Mouse (Mus musculus) ES-E14 (cell line): Measurements from ENCODE around the gene Slc39a11.

Experiments
- CHD2 ChIP-seq: IDR thresholded peaks from 2 replicates; pipeline ENCODE4 v1.6.1; 2014; ENCODE audit warnings: mild to moderate bottlenecking, low read depth, low read length, inconsistent platforms
- ZC3H11A ChIP-seq: IDR thresholded peaks from 2 replicates; pipeline ENCODE4 v1.6.1; 2012; ENCODE audit warnings: low read depth, mild to moderate bottlenecking, inconsistent platforms, low read length, borderline replicate concordance

- no peak for TF ChIP-seq ZC3H11A
- TF ChIP-seq CHD2: no peak
Measured at GRCm38 (mm10) chr11:113690506-113690905, 40.6 kb upstream of the Slc39a11 start.
